Mouse (Mus musculus): ENCODE measurements around the gene Klf1. TPM values are rescaled to one million over a fixed set of nuclear protein-coding genes. Genes with fewer than 3 reads are reported as not detected.

The Klf1 gene
- 0.30 TPM for polyA plus RNA-seq (2017; shearing (Covaris generic))

GRCm38 (mm10) chr8:84901752-84902151 lies at the start of gene Klf1:
TSS of gene Klf1 (plus strand) at chr8:84901928.

GRCm38 (mm10) chr8:84856864-84857441 lies 44.8 kb upstream of the Klf1 start, which contains the start of gene Farsa:
TSS of gene Farsa (plus strand) at chr8:84856989.

GRCm38 (mm10) chr8:84871376-84872308 lies 30.1 kb upstream of the Klf1 start, which contains the start of gene Syce2:
TSS of gene Syce2 (plus strand) at chr8:84872111.

GRCm38 (mm10) chr8:84893709-84894134 lies 8.0 kb upstream of the Klf1 start, which contains the start of gene Gcdh:
TSS of gene Gcdh (minus strand) at chr8:84893921.

GRCm38 (mm10) chr8:84908421-84909161 lies 6.9 kb downstream of the Klf1 start, which contains the start of gene Dnase2a:
TSS of gene Dnase2a (plus strand) at chr8:84908560.

GRCm38 (mm10) chr8:84936962-84937546 lies 35.3 kb downstream of the Klf1 start, which contains the start of gene Mast1:
TSS of gene Mast1 (minus strand) at chr8:84937359.

GRCm38 (mm10) chr8:84946528-84947240 lies 45.0 kb downstream of the Klf1 start, which contains the start of gene Rtbdn:
TSS of gene Rtbdn (plus strand) at chr8:84946991.

Other genes with a start within 250 kb of the Klf1 start
- gene Ier2, start 239.1 kb upstream of the Klf1 start, polyA plus RNA-seq (2017; shearing (Covaris generic)): 473 TPM
- 79.3 TPM for gene Trmt1, start 215.6 kb upstream of the Klf1 start, polyA plus RNA-seq (2017; shearing (Covaris generic))
- gene Nacc1, start 214.1 kb upstream of the Klf1 start, polyA plus RNA-seq (2017; shearing (Covaris generic)): 14.7 TPM
- gene Lyl1, start 200.5 kb upstream of the Klf1 start, polyA plus RNA-seq (2017; shearing (Covaris generic)): not detected
- gene G430095P16Rik, start 178.9 kb upstream of the Klf1 start, polyA plus RNA-seq (2017; shearing (Covaris generic)): 15.7 TPM
- 12.9 TPM for gene Nfix, start 101.6 kb upstream of the Klf1 start, polyA plus RNA-seq (2017; shearing (Covaris generic))
- gene Dand5, start 79.1 kb upstream of the Klf1 start, polyA plus RNA-seq (2017; shearing (Covaris generic)): 1.7 TPM
- 25.6 TPM for gene Gadd45gip1, start 70.4 kb upstream of the Klf1 start, polyA plus RNA-seq (2017; shearing (Covaris generic))
- 153 TPM for gene Rad23a, start 61.3 kb upstream of the Klf1 start, polyA plus RNA-seq (2017; shearing (Covaris generic))
- 394 TPM for gene Calr, start 55.0 kb upstream of the Klf1 start, polyA plus RNA-seq (2017; shearing (Covaris generic))
- gene Farsa, start 44.9 kb upstream of the Klf1 start, polyA plus RNA-seq (2017; shearing (Covaris generic)): 96.7 TPM
- 3.5 TPM for gene Syce2, start 29.8 kb upstream of the Klf1 start, polyA plus RNA-seq (2017; shearing (Covaris generic))
- 25.9 TPM for gene Gcdh, start 8.0 kb upstream of the Klf1 start, polyA plus RNA-seq (2017; shearing (Covaris generic))
- gene Dnase2a, start 6.6 kb downstream of the Klf1 start, polyA plus RNA-seq (2017; shearing (Covaris generic)): 4.9 TPM
- gene Mast1, start 35.4 kb downstream of the Klf1 start, polyA plus RNA-seq (2017; shearing (Covaris generic)): 0.39 TPM
- not detected for gene Rtbdn, start 45.1 kb downstream of the Klf1 start, polyA plus RNA-seq (2017; shearing (Covaris generic))
- not detected for gene Gm49661, start 67.5 kb downstream of the Klf1 start, polyA plus RNA-seq (2017; shearing (Covaris generic))
- gene Prdx2, start 67.7 kb downstream of the Klf1 start, polyA plus RNA-seq (2017; shearing (Covaris generic)): 93.0 TPM
- 63.4 TPM for gene Rnaseh2a, start 67.8 kb downstream of the Klf1 start, polyA plus RNA-seq (2017; shearing (Covaris generic))
- 2,774 TPM for gene Junb, start 76.8 kb downstream of the Klf1 start, polyA plus RNA-seq (2017; shearing (Covaris generic))
- gene Hook2, start 88.7 kb downstream of the Klf1 start, polyA plus RNA-seq (2017; shearing (Covaris generic)): 12.8 TPM
- gene Best2, start 112.6 kb downstream of the Klf1 start, polyA plus RNA-seq (2017; shearing (Covaris generic)): not detected
- 22.6 TPM for gene Asna1, start 123.4 kb downstream of the Klf1 start, polyA plus RNA-seq (2017; shearing (Covaris generic))
- 180 TPM for gene Trir, start 124.9 kb downstream of the Klf1 start, polyA plus RNA-seq (2017; shearing (Covaris generic))
- 27.8 TPM for gene Tnpo2, start 135.0 kb downstream of the Klf1 start, polyA plus RNA-seq (2017; shearing (Covaris generic))
- 4.1 TPM for gene Fbxw9, start 158.1 kb downstream of the Klf1 start, polyA plus RNA-seq (2017; shearing (Covaris generic))
- not detected for gene Gm5741, start 166.1 kb downstream of the Klf1 start, polyA plus RNA-seq (2017; shearing (Covaris generic))
- gene Dhps, start 169.8 kb downstream of the Klf1 start, polyA plus RNA-seq (2017; shearing (Covaris generic)): 99.9 TPM
- gene Wdr83os, start 178.8 kb downstream of the Klf1 start, polyA plus RNA-seq (2017; shearing (Covaris generic)): 114 TPM
- gene Wdr83, start 179.4 kb downstream of the Klf1 start, polyA plus RNA-seq (2017; shearing (Covaris generic)): 18.4 TPM
- 109 TPM for gene Man2b1, start 181.3 kb downstream of the Klf1 start, polyA plus RNA-seq (2017; shearing (Covaris generic))
- not detected for gene Zfp791, start 221.2 kb downstream of the Klf1 start, polyA plus RNA-seq (2017; shearing (Covaris generic))
- not detected for gene Cks1brt, start 250.0 kb downstream of the Klf1 start, polyA plus RNA-seq (2017; shearing (Covaris generic))

All from naive thymus-derived CD4-positive, alpha-beta T cell, adult 5 months (primary cell).